Mouse (Mus musculus) embryonic fibroblast, embryonic 13.5 days (primary cell): ENCODE results near the gene Vps54.

Source experiments
- CTCF ChIP-seq: IDR thresholded peaks from 2 replicates; pipeline ENCODE4 v1.5.1; 2011; ENCODE audit warnings: mild to moderate bottlenecking, control low read depth, low read length, moderate library complexity, borderline replicate concordance; ENCODE audit not compliant: insufficient read depth
- POLR2A ChIP-seq: IDR thresholded peaks from 2 replicates; pipeline ENCODE4 v1.6.1; 2011; ENCODE audit warnings: low read depth, mild to moderate bottlenecking, control low read depth, low read length, moderate library complexity

DNA sequence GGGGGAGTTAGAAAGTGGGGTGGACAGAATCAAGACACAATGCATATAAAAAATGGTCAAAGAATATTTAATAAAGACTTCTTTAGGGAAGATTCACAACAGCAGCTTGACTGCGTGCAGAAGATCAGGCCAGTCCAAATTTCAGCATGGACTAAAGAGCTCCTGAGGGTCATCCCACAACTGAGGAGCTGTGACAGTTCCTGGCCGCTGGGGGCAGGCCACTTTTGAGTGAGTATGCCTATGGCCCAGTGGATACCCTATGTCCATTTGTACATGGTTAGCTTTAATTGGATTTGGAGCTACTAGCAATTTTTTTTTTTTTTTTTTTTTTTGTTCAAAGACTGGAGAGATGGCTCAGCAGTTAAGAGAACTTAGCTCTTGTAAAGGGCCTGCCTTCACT is 87.7 kb downstream of the Vps54 start:
- TF ChIP-seq POLR2A: no peak
- TF ChIP-seq CTCF: no peak
